Mouse (Mus musculus): Measurements from ENCODE around the gene Prps2. TPM values are rescaled to one million over a fixed set of nuclear protein-coding genes. Genes with fewer than 3 reads are reported as not detected.

The Prps2 gene
- total RNA-seq, 1 experiment: 32.7 TPM

DNA sequence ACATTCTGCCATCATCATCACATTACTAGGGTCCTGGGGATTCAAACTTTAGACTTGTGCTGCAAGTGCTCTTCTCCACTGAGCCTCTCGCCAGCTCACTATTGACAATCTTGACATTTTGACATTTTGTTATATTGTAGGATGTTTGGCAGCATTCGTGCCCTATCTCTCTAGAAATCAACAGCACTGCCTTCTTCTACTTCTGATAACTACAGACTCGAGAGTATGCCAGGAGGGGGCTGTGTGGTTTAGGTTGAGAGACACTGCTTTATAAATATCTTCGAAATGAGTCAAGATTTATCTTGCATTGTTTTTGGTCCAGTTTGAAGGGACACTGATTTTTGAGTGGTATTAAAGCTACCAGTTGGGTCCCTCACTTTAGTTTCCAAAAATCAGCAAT lies 51.6 kb downstream of the Prps2 start:
- Histone ChIP-seq H3K27ac (ENCODE audit: insufficient read depth, low read depth, low read length, poor library complexity, severe bottlenecking) (no peak overlapping the region), H3K9me3 (ENCODE audit: control insufficient read depth, insufficient read depth, low read depth, low read length) (no peaks in the 10 kb centered on the region), H3K9ac (ENCODE audit: insufficient read depth, low read depth, low read length, poor library complexity, severe bottlenecking) (no peak overlapping the region), H3K36me3 (ENCODE audit: control insufficient read depth, insufficient read depth, low read length, poor library complexity, severe bottlenecking) (no peaks in the 10 kb centered on the region), H3K4me1 (ENCODE audit: control insufficient read depth in 2 of 2, insufficient read depth in 2 of 2, low read length in 2 of 2, poor library complexity in 1 of 2) (no peaks in the 10 kb centered on the region), H3K4me3 (ENCODE audit: insufficient read depth in 1 of 2, low read depth in 1 of 2, low read length in 2 of 2, poor library complexity in 1 of 2, severe bottlenecking in 1 of 2) (no peak overlapping the region)
- in situ Hi-C loops (cut with MboI; ENCODE audit: low sequenced_read_pairs in 2 of 2, unreplicated experiment in 2 of 2): no loop called here
- DNase-seq (ENCODE audit: low read depth, low spot score): no peak
- TF ChIP-seq HCFC1 (IDR thresholded peaks at IDR 0.05; ENCODE audit: borderline replicate concordance, insufficient read depth, low read length): no peak
- no peak for TF ChIP-seq CHD2 (IDR thresholded peaks at IDR 0.05; ENCODE audit: low read depth, low read length)
- TF ChIP-seq MAFK (IDR thresholded peaks at IDR 0.05; ENCODE audit: insufficient read depth, low read depth, low read length): no peak
- TF ChIP-seq ZNF384 (IDR thresholded peaks at IDR 0.05; ENCODE audit: low read depth, low read length): no peak
- no peak for TF ChIP-seq ZC3H11A (IDR thresholded peaks at IDR 0.05; ENCODE audit: borderline replicate concordance, low read depth, low read length)

GRCm38 (mm10) chrX:167330399-167330798 lies 52.1 kb downstream of the Prps2 start, which contains the start of gene Tlr7:
Tlr7 (minus strand) TSS chrX:167330558.
- no peaks in the 10 kb centered on the region for H3K4me1 ChIP-seq (ENCODE audit: control insufficient read depth in 2 of 2, insufficient read depth in 2 of 2, low read length in 2 of 2, poor library complexity in 1 of 2)
- no peak within 1 kb of the TSS for H3K4me3 ChIP-seq (ENCODE audit: insufficient read depth in 1 of 2, low read depth in 1 of 2, low read length in 2 of 2, poor library complexity in 1 of 2, severe bottlenecking in 1 of 2)
- TF ChIP-seq HCFC1 (IDR thresholded peaks at IDR 0.05; ENCODE audit: borderline replicate concordance, insufficient read depth, low read length): no peak
- no peak for TF ChIP-seq ZC3H11A (IDR thresholded peaks at IDR 0.05; ENCODE audit: borderline replicate concordance, low read depth, low read length)
- no peak for TF ChIP-seq ZNF384 (IDR thresholded peaks at IDR 0.05; ENCODE audit: low read depth, low read length)
- no peak for TF ChIP-seq MAFK (IDR thresholded peaks at IDR 0.05; ENCODE audit: insufficient read depth, low read depth, low read length)
- TF ChIP-seq CHD2 (IDR thresholded peaks at IDR 0.05; ENCODE audit: low read depth, low read length): no peak
- DNase-seq (ENCODE audit: low read depth, low spot score): no peak
- no peak within 1 kb of the TSS for H3K27ac ChIP-seq (ENCODE audit: insufficient read depth, low read depth, low read length, poor library complexity, severe bottlenecking)
- H3K36me3 ChIP-seq (ENCODE audit: control insufficient read depth, insufficient read depth, low read length, poor library complexity, severe bottlenecking): no peaks in the 10 kb centered on the region
- no peaks in the 10 kb centered on the region for H3K9me3 ChIP-seq (ENCODE audit: control insufficient read depth, insufficient read depth, low read depth, low read length)
- in situ Hi-C loops (cut with MboI; ENCODE audit: low sequenced_read_pairs in 2 of 2, unreplicated experiment in 2 of 2): no loop called here
- H3K9ac ChIP-seq (ENCODE audit: insufficient read depth, low read depth, low read length, poor library complexity, severe bottlenecking): no peak within 1 kb of the TSS

GRCm38 (mm10) chrX:167329620-167330019 lies 52.9 kb downstream of the Prps2 start:
- no peaks in the 10 kb centered on the region for H3K9me3 ChIP-seq (ENCODE audit: control insufficient read depth, insufficient read depth, low read depth, low read length)
- no peaks in the 10 kb centered on the region for H3K4me1 ChIP-seq (ENCODE audit: control insufficient read depth in 2 of 2, insufficient read depth in 2 of 2, low read length in 2 of 2, poor library complexity in 1 of 2)
- no peak overlapping the region for H3K27ac ChIP-seq (ENCODE audit: insufficient read depth, low read depth, low read length, poor library complexity, severe bottlenecking)
- no peaks in the 10 kb centered on the region for H3K36me3 ChIP-seq (ENCODE audit: control insufficient read depth, insufficient read depth, low read length, poor library complexity, severe bottlenecking)
- no peak for TF ChIP-seq ZNF384 (IDR thresholded peaks at IDR 0.05; ENCODE audit: low read depth, low read length)
- no peak for TF ChIP-seq CHD2 (IDR thresholded peaks at IDR 0.05; ENCODE audit: low read depth, low read length)
- TF ChIP-seq MAFK (IDR thresholded peaks at IDR 0.05; ENCODE audit: insufficient read depth, low read depth, low read length): no peak
- no peak for TF ChIP-seq ZC3H11A (IDR thresholded peaks at IDR 0.05; ENCODE audit: borderline replicate concordance, low read depth, low read length)
- TF ChIP-seq HCFC1 (IDR thresholded peaks at IDR 0.05; ENCODE audit: borderline replicate concordance, insufficient read depth, low read length): no peak
- in situ Hi-C loops (cut with MboI; ENCODE audit: low sequenced_read_pairs in 2 of 2, unreplicated experiment in 2 of 2): no loop called here
- no peak for DNase-seq (ENCODE audit: low read depth, low spot score)
- no peak overlapping the region for H3K9ac ChIP-seq (ENCODE audit: insufficient read depth, low read depth, low read length, poor library complexity, severe bottlenecking)
- H3K4me3 ChIP-seq (ENCODE audit: insufficient read depth in 1 of 2, low read depth in 1 of 2, low read length in 2 of 2, poor library complexity in 1 of 2, severe bottlenecking in 1 of 2): no peak overlapping the region

DNA sequence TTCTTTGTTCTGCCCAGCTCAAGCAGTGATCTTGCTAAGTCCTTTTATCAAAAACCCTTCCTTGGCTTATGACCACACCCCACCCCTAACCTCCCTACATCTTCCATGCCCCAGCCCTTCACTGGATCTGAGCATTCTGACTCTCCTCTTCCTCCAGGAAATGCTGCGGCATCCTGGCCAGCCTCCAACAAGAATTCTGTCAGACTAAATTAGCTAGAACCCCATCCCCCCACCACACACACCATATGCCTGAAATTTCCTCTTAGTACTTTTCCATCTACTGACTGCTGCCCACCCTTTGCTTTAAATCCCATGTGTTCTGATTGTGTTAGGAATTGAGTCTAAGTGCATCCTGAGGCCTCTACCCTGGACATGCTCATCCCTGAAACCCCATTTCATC lies 53.5 kb downstream of the Prps2 start:
- TF ChIP-seq CHD2 (IDR thresholded peaks at IDR 0.05; ENCODE audit: low read depth, low read length): no peak
- TF ChIP-seq MAFK (IDR thresholded peaks at IDR 0.05; ENCODE audit: insufficient read depth, low read depth, low read length): no peak
- TF ChIP-seq ZNF384 (IDR thresholded peaks at IDR 0.05; ENCODE audit: low read depth, low read length): no peak
- no peak for TF ChIP-seq HCFC1 (IDR thresholded peaks at IDR 0.05; ENCODE audit: borderline replicate concordance, insufficient read depth, low read length)
- no peak for TF ChIP-seq ZC3H11A (IDR thresholded peaks at IDR 0.05; ENCODE audit: borderline replicate concordance, low read depth, low read length)
- no peaks in the 10 kb centered on the region for H3K9me3 ChIP-seq (ENCODE audit: control insufficient read depth, insufficient read depth, low read depth, low read length)
- H3K4me1 ChIP-seq (ENCODE audit: control insufficient read depth in 2 of 2, insufficient read depth in 2 of 2, low read length in 2 of 2, poor library complexity in 1 of 2): no peaks in the 10 kb centered on the region
- H3K4me3 ChIP-seq (ENCODE audit: insufficient read depth in 1 of 2, low read depth in 1 of 2, low read length in 2 of 2, poor library complexity in 1 of 2, severe bottlenecking in 1 of 2): no peak overlapping the region
- no peak overlapping the region for H3K27ac ChIP-seq (ENCODE audit: insufficient read depth, low read depth, low read length, poor library complexity, severe bottlenecking)
- DNase-seq (ENCODE audit: low read depth, low spot score): no peak
- no peaks in the 10 kb centered on the region for H3K36me3 ChIP-seq (ENCODE audit: control insufficient read depth, insufficient read depth, low read length, poor library complexity, severe bottlenecking)
- H3K9ac ChIP-seq (ENCODE audit: insufficient read depth, low read depth, low read length, poor library complexity, severe bottlenecking): no peak overlapping the region
- in situ Hi-C loops (cut with MboI; ENCODE audit: low sequenced_read_pairs in 2 of 2, unreplicated experiment in 2 of 2): no loop called here

DNA sequence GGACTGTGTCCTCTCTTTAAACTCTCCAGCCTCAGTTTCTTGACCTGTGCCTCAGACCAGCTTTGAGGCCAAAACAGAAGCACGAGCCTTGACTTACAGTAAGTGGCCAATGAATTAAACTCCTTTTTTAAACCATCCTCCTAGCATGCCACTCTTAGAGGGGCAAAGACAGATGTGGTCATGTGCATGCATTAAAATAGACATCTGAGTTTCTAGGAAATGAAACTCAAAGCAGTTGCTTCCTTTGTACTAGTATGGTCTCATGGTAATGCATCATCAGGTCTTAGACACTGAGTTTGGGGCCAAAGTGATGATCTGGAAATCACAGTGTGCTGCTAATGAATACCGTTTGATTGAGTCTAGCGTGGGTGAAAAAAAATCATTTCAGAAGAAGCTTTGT lies 54.0 kb downstream of the Prps2 start:
- no peak overlapping the region for H3K4me3 ChIP-seq (ENCODE audit: insufficient read depth in 1 of 2, low read depth in 1 of 2, low read length in 2 of 2, poor library complexity in 1 of 2, severe bottlenecking in 1 of 2)
- TF ChIP-seq HCFC1 (IDR thresholded peaks at IDR 0.05; ENCODE audit: borderline replicate concordance, insufficient read depth, low read length): no peak
- TF ChIP-seq MAFK (IDR thresholded peaks at IDR 0.05; ENCODE audit: insufficient read depth, low read depth, low read length): no peak
- TF ChIP-seq ZNF384 (IDR thresholded peaks at IDR 0.05; ENCODE audit: low read depth, low read length): no peak
- no peak for TF ChIP-seq CHD2 (IDR thresholded peaks at IDR 0.05; ENCODE audit: low read depth, low read length)
- TF ChIP-seq ZC3H11A (IDR thresholded peaks at IDR 0.05; ENCODE audit: borderline replicate concordance, low read depth, low read length): no peak
- H3K27ac ChIP-seq (ENCODE audit: insufficient read depth, low read depth, low read length, poor library complexity, severe bottlenecking): no peak overlapping the region
- no peaks in the 10 kb centered on the region for H3K9me3 ChIP-seq (ENCODE audit: control insufficient read depth, insufficient read depth, low read depth, low read length)
- H3K36me3 ChIP-seq (ENCODE audit: control insufficient read depth, insufficient read depth, low read length, poor library complexity, severe bottlenecking): no peaks in the 10 kb centered on the region
- no peaks in the 10 kb centered on the region for H3K4me1 ChIP-seq (ENCODE audit: control insufficient read depth in 2 of 2, insufficient read depth in 2 of 2, low read length in 2 of 2, poor library complexity in 1 of 2)
- no peak overlapping the region for H3K9ac ChIP-seq (ENCODE audit: insufficient read depth, low read depth, low read length, poor library complexity, severe bottlenecking)
- DNase-seq (ENCODE audit: low read depth, low spot score): no peak
- in situ Hi-C loops (cut with MboI; ENCODE audit: low sequenced_read_pairs in 2 of 2, unreplicated experiment in 2 of 2): no loop called here

All from ES-E14 (cell line).